Mouse (Mus musculus) urinary bladder, postnatal 25 days (tissue): ENCODE measurements around the gene Tspan5.
A peak's percentile ranks its signal among the peaks of the same experiment; 100 is the strongest.

ENCODE experiments used
- DNase-seq: peaks from one replicate; pipeline ENCODE4 v3.0.0; 2022; ENCODE audit warnings: low spot score

The Tspan5 gene

DNA sequence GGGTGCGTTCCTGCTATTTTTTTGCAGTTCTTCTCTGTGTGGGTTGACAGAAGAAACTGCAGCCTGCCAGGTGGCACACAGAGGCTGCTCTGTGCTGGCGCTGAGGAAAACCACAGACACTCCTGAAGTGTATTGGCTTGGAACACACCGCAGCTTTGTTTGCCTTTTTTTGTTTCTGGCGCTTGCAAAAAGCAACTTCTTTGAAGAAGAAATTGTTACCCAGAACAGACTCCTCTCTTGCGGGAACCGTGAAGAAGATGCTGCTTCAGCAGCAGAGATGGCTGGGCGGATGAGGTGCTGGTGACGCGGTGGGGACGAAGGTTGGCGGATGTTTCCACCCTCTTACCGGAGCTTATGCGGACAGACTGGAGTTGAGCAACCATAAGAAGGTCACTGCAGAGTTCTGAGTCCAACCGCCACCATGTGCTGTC lies 135.0 kb downstream of the Tspan5 start:
- DNase-seq: no peak

DNA sequence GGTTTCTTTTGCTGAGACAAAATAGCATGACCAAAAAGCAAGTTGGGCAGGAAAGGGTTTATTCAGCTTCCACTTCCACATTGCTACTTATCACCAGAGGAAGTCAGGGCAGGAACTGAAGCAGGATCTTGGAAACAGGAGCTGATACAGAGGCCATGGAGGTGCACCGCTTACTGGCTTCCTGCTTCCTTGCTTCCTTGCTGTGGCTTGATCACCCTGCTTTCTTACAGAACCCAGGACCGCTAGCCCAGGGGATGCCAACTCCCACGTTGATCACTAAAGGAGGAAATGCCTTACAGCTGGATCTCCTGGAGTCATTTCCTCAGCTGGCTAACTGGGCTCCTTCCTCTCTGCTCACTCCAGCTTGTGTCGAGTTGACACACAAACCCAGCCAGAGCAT lies 135.7 kb downstream of the Tspan5 start:
- no peak for DNase-seq

DNA sequence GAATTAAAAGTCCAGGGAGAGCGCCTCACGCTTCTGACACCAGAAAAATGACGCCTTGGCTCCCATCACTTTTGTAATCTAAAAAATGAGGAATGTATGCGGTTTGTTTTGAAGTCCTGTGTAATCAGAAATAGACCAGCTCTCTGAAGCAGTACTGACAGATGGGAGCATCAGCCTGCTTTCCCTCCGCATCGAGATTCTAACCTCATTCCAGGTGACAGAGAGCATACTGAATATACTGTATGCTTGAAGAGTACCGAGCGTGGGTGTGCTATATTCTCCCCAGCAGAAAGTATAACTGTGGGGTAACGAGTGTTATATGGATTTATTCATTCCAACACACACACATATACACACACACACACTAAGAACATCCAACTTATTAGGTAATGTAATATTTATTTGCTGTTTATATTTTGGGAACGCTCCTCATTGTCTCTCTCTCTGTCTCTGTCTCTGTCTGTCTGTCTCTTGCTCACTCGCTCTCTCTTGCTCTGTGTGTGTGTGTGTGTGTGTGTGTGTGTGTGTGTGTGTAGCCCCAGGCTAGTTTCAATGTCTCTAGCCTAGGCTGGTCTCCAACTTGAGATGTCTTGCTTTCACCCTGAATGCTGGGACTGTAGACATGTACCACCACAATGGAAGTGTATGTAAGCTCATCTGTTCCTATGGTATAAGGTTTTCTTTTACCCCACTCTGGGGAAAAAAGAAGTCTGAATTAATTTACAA lies 139.2 kb downstream of the Tspan5 start:
- DNase-seq: no peak

DNA sequence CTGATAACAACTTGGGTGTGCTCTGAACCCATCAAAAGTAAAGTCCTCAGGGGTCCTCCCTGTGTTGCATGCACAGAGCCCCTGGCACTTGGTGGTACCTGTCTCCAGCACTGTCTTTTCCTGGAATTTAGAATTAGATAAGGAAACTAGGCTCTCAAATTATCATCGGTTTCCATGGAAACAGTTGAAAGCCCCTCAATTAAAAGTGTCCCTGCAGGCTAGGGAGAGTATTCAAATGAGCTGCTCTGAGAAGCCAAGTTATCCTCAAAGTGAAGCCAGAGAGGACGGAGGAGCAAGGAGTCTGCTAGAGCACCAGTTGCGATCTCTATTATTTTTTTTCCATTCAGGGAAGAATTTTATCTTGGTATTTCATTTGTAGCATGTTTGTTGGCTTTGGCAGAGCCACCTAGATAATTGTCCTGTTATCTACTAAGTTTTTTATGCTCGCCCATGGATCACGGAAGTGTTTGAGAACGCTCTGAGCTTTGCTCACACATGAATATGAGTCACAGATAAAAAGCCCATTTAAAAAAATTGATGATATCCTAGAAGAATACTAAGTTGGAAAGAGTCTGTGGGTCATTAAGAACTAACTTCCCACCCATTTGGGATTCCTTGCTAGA lies 139.8 kb downstream of the Tspan5 start:
- DNase-seq: no peak

DNA sequence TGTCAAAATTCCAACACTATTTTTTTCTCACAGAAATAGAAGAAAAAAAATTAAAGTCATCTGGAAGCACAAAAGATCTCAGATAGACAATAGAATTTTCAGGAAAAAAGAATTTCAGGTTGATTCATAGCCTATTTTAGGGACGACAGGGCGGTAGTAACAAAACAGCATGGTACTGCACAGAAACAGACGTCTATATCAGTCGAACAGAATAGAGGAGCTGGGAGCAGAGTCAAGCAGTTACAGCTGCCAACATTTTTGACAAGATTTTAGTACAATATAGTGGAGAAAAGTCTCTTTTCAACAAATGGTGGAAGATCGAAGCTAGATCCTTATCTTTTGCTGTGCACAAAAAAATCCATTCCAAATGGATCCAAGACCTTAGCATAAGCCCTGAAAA lies 144.1 kb downstream of the Tspan5 start:
- no peak for DNase-seq

DNA sequence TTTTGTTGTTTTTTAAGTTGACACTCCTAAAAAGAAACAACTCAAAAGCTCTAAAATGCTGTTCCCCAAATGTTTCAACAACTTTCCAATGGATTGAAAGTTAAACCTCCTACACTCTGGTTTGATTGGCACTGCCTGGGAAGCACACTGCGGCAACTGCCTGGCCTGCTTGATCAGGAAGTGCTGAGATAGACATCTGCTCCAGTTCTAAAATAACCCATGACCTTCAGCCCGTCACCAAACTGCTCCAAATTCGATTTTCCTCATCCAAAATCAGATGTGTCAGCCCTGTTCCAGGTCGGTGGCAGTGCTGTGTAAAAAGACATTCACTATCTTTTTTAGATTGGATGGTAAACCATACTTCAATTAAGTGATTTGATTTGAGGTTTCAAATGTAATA lies 147.2 kb downstream of the Tspan5 start:
- DNase-seq: no peak

DNA sequence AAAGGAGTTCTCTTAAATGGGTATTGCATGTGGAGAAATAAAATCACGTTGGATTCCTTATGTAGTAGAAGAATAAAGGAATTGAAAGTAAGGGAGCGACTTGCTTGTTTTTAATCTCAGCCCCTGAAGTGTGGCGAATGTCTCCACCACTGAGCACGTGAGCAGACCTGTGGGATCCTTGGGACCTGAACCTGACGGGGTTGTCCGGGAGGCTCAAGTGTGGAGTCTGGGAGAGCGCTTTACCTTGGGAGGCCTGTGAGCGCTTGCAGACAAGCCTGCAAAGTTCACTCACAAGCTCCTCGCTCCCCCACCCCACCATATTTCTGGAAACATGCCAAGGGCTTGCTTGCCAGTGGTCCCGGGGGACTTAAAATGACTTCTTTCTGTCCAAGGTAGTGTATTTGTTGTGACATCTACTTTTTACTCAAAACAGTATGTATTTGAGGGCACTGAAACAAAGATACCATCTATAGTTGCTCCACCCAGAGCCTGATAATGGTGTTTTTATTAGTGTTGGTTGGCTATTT lies 147.8 kb downstream of the Tspan5 start:
- no peak for DNase-seq

DNA sequence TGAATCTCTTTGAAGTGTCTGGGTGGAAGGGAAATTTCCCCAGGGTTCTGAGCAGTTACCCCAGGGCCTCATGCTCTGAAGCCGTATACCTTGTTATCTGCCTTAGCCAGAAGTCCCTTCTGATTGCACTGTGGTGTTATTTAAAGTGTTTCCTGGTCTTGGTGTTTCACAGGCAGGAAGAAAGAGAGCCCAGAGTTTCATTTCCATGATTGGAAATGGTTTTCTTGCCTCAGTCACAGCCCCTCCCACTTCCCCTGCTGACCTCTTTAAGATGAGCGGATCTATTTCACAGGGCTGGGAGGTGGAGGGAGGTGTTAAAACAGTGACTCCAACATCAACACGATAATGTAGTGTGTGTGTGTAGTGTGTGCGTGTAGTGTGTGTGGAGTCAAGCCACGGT lies 151.5 kb downstream of the Tspan5 start:
- DNase-seq: no peak

DNA sequence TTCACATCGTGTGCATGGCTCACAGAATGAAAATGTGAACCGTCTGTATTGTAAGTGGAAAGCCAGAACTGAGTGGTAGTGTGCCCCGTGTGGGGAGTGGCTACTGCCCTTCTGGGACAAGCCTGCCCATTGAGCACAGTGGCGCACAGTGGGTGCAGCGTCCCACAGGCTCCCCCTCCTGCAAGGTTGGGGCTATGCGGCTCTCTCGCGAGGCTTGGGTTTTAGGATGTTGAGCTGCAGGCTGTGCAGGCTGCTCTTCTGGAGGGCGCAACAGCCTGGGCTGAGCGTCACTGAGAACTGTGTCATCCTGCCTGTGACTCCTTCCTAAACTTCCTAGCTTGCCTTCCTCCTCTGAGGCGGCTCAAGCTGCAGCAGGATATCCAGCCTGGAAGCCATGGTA lies 155.5 kb downstream of the Tspan5 start:
- no peak for DNase-seq

DNA sequence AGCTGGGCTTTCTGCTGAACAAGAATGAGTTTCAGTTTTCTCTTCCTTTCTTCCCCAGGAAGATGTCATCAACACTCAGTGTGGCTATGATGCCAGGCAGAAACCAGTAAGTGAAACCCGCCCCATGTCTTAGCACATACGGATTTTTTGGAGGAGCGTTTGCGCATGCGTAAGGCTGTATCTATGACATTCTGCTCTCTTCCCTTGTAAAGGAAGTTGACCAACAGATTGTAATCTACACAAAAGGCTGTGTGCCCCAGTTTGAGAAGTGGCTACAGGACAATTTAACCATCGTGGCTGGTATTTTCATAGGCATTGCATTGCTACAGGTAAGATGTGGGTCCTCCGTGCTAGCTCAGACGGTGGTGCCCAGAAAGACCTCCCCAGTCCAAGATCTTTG lies 156.1 kb downstream of the Tspan5 start:
- no peak for DNase-seq

DNA sequence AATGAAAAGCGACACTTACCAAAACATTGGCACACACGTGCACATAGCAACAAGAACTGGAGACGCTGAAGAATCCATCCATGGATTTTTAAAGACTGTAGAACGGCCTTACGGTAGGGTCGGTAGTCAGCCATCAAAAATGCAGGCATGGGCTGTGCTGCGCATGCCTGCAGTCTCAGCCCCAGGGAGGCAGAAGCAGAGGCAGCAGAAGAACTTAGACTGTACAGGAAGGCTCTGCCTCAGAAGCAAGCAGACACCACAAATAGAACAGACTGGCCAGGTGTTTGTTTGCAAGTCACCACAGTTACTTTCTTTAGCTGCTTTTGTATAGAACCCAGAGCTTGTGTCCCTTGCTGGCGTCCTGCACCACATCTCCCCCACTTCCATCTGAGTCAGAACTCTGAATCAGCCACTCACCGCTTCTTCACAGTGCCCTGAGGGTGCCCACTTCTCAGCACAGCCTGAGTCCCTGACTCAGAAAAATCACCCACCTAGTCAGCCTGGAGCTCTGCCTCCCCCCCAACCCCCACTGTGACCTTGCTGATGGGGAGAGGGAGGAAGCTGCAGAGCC lies 158.7 kb downstream of the Tspan5 start:
- DNase-seq: no peak

DNA sequence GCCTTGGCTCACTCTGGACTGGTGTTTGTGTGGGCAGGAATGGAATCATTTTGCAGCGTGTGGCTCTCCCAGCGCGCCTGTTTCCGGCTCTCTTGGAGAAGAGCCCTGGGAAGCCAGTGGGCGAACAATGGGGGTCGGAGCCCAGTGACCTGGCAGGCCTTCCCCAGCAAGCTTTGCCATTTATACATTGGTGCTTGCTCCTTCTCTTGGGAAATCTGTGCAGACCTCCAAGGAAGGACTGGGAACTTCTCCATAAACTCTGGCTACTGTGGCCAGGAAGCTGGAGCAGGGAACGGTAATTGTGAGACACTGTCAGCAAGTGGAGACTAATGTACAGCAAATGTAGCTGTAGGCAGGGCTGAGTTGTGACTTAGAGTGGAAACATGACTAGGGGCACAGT lies 163.7 kb downstream of the Tspan5 start:
- no peak for DNase-seq

DNA sequence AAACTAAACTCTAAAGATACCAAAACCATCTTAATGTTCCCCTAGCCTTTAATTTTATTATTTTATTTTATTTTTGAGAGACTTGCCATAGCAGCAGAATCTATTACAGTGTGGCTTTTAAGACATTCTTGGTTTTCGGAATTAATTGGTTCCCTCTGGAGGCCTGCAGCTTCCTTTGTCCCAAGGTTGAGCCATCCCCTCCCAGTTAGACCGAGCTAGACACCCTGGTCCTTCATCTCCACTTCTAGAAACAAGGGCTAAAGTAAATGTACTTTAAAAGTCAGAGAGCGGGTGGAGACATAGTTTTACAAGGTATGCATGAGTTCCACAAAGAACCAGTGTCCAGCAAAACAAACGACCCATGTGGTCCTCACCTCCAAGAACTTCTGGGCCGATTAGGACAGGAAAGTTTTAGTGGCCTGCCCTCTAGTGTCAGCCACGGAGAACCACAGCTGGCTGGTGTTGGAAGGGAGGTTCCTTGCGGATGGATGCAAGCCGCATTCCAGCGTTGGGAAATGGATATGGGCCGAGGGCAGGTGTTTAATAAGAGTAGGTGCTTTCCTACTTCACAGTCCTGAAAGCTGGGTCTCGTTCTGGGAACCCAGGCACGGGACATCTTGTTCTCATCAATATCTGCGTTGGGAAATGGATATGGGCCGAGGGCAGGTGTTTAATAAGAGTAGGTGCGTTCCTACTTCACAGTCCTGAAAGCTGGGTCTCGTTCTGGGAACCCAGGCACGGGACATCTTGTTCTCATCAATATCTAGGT lies 164.3 kb downstream of the Tspan5 start:
- peak; percentile 63 for DNase-seq

DNA sequence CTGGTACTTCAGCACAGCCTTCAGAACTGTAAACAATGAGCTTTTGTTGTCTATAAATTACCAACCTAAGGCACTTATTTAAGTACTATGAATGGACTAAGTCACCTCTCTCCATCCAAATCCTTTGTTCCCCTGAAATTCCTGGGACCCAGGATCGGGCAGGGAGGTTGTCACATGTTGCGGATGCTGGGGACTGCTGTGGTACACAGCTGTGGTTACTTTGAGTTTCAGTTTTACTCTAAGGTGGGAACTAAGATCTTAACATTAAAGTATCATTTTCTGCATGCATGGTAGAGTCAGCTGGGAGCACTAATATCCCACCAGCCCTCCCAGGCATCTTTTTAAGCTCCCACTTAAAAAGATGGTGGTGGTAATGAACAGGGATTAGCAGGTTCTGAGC lies 167.3 kb downstream of the Tspan5 start:
- DNase-seq: no peak

DNA sequence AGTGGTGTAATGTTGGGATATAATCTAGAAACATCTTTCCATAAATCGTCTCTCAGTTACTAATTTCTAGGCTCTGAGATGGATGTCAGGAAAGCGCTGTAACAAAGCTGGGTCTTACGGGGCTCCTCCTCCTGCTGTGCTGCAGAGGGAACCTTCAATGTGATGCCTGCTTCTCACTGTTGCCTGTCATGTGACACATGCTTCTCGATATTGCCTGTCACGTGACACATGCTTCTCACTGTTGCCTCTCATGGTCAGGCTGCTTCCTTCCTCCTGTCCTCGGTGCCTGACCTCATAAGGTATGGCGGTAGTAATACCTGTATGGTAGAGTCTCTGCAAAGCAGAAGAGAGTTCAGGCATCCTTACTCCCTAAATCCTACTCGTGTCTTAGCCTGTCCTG lies 170.5 kb downstream of the Tspan5 start:
- no peak for DNase-seq

DNA sequence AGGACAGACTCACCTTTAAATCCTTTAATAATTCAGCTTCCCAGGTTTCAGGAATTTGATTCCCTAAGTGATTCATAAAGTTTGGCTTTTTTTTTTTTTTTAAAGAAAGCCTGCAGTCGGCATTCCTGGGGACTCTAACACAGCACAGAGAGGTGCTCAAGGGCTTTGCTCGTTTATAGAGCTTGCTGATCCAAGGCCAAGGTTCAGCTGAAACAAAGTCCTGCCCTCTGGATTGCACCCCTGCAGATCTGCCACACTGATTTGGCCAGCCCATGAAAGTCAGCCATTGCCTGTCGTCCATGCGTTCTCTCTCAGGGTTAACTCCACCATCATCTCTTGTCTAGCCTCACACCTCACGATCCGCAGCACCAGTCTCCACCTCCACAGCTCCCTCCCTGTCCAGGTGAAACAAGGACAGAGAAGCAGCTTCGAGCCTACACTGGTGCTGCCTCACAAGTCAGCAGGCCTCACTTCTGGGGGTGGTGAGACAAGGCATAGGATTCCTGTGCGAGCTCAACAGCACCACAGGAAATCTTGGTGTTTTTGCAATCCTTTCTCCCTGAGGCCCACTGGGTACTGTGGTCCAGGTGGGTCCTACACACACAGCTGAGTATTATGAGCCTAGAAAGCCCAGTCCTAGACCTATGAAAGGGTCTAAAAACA lies 172.8 kb downstream of the Tspan5 start:
- DNase-seq: no peak

DNA sequence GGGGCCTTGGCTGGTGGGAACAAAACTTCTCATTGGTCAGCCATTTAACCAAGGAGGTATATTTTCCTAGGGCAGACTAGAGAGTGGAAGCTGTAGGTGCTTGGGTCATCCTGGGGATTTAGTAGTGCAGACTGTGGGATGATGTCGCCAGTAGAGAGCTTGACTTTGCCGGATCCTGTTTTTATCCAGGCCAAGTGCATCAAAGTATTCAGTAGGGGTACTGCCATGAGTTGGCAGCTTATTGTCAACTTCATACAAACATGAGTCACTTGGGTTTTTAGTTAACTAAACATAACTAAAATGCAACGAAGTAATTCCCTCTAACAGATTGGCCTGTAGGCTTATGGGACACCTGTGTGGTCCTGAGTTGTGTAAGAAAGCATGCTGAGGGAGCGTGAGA lies 174.6 kb downstream of the Tspan5 start:
- DNase-seq: no peak

DNA sequence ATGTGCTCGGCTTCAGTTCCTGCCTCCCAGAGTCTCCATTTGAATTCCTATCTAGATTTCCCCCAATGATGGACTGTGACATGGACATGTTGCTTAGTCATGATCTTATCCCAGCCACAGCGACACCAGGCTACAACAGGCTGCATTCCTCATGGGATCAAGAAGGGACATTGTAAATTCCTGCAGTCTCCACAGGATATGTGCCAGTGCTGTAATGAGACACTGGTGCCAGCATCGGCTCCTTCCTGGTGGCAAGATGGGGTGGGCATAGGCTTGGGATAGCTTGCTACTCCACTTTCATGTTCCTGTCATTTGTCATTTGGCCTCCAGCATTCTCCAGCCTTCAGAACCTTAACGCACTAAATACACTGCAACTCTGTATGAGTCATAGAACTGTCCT lies 175.0 kb downstream of the Tspan5 start:
- DNase-seq: no peak

DNA sequence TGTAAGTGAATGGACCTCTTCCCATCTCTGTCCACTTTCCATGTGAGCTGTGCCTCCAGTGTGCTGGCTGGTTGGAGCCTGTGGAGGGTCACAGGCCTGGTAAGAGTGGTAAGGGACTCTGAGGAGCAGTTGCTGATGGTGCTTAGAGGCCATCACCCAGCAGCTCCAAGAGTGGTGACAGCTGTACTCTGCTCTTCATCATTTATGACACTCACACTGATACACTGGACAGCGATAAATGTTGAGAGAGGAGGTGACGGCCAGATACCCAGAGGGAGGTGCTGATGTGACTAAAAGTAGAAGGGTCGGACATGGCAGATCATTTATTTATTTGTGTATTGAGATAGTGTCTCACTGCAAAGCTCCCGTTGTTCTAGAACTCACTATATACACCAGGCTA lies 176.2 kb downstream of the Tspan5 start:
- DNase-seq: no peak

DNA sequence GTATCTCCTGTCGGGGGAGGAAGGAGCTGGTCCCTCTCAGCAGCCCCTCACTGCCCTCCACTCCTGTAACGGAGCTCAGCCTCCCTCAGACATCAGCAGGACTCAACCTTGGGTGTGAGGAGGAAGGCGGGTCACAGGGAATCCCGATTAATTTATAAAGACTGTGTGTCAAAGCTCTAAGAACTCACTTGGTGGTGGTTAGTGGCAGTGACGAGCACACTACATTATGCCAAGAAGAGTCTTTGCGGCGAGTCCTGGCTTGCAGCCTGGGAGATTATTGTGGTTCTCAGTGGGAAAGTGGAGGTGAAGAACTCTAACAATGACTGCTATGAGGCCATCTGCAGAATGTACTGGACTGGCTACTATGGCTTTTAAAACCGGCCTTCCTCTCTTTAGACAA lies 184.2 kb downstream of the Tspan5 start:
- DNase-seq: no peak

DNA sequence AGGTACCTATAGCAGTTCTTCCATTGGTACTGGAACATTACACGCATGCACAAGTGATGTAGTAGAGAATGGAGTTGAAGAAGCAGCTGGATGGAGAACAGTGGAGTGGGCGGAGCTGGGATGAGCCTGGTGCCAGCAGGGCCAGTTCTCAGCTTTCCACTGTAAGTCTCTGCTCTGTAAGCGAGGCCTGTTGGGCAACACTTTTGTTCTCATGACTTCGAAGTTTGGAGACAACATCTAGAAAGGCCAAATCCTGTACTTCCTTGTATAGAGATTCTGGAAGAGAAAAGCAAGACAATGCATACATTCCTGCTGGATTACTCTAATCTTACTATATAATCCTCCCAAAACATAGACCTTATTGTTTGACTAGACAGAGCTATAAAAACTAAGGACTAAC lies 185.4 kb downstream of the Tspan5 start:
- no peak for DNase-seq

DNA sequence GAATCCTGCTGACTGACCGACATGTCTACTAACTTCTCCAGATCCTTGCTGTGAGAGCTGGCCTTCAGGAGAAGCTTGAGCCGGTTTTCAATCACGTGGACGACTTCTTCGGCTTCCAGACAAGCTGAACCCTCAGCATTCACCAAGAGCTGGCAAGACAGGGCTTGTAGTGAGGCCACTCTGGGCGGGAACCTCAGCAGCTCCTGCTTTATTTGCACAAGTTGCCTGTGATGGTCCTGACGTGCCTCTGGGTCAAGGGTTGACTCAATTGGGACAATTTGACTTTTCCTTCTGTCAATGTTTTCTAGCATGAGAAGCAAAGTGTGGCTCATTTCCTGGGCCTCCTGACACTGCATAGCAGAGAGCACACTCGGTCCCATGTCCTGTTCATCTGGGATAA lies 194.8 kb downstream of the Tspan5 start:
- DNase-seq: peak; percentile 8
